Mouse (Mus musculus): ENCODE measurements around the gene Gpr35.

The Gpr35 gene

DNA sequence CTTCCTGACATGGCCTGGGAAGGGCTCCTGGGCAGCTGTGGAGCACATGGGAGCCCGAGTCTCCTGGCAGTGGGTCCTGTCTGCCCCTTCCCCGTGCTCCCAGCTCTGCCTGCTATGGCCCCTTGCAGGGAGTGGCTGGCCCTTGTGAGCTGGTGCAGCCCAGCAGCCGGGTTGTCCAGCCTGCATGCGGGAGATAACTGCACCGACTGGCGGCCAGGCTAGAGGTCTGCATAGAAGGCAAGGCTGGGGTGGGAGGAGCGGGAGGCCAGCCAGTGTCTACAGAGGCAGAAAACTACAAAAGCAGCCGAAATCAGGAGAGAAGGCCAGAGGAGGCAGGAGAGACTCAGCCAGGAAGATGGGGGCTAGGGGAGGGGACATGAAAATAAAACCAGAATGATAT, 83.3 kb downstream of the Gpr35 start:
- DNase-seq (ENCODE audit: extremely low read depth, insufficient read length, low spot score) = no peak

GRCm38 (mm10) chr1:93035981-93036380, 85.3 kb downstream of the Gpr35 start:
- no peak for DNase-seq (ENCODE audit: extremely low read depth, insufficient read length, low spot score)

All from 3134 (cell line).